Comparison of ENCODE assay signal across 25 mouse cellular contexts in the genomic region with DNA sequence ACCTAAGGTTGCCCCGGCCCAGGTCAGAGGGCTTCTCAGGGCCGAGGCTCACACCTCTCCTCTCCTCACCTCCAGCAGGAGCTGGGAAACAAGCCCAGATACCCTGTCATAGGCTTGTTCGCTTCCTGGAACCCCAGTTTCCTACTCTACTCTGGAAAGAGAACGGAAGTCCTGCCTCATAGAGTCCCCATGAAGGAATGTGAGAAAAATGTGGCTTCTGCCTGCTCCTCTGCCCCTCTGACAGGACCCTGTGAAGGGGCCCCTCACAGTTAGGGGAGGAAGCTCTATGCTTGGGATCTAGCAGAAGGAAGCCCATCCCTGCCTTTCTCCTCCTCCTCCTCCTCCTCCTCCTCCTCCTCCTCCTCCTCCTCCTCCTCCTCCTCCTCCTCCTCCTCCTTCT. TPM values are rescaled to one million over a fixed set of nuclear protein-coding genes. Genes with fewer than 3 reads are reported as not detected.
DNase-seq lines count a peak whose midpoint lies in the region; ATAC-seq and TF ChIP-seq lines count a peak whose summit lies in the region.
"Had no signal": no experiment of that assay in that cellular context is flagged by ENCODE, and none has a peak within 500 bp of the region (broad histone marks: within the 10 kb centered on the region; RNA-seq: fewer than 3 reads in every experiment).

No protein-coding gene starts in this region.

- 32% methylated on average over 4 of the region's 4 CpGs for WGBS in heart, embryonic 10.5 days
- 36% methylated on average over 4 of the region's 4 CpGs for WGBS in intestine, embryonic 15.5 days
- WGBS in intestine, embryonic 16.5 days, result 33% methylated on average over 4 of the region's 4 CpGs
- 22% methylated on average over 4 of the region's 4 CpGs for WGBS in lung, embryonic 14.5 days
- WGBS in stomach, embryonic 15.5 days, result 39% methylated on average over 4 of the region's 4 CpGs
- WGBS in stomach, postnatal 0 days, result 25% methylated on average over 4 of the region's 4 CpGs

- DNase-seq in heart, embryonic 10.5 days (ENCODE audit: low spot score), result no peak
- DNase-seq in heart, postnatal 10 days, result no peak
- peak; percentile 57 for DNase-seq in lung, embryonic 14.5 days
- DNase-seq in lung, postnatal 10 days, result no peak
- DNase-seq in stomach, postnatal 0 days (ENCODE audit: low spot score), result no peak
- DNase-seq: adrenal gland, adult 8-10 months; adrenal gland, postnatal 36 days; B cell, adult 2 months; cerebellum, adult 8-10 months; cerebellum, postnatal 14 days; embryo, embryonic 11 days; gastrocnemius, postnatal 36 days; heart, adult 11 months; heart, postnatal 36 days had no signal

- H3K27ac ChIP-seq in heart, embryonic 10.5 days, result peak overlapping the region; percentile 37; the same call in 1 of the 2 replicates
- 0 out of 2 replicates have a peak overlapping the region, but pooled peaks have one; percentile 13 for H3K27ac ChIP-seq in intestine, embryonic 15.5 days
- H3K27ac ChIP-seq in intestine, embryonic 16.5 days (ENCODE audit: low read length), result no peak overlapping the region
- peak overlapping the region; percentile 52; the same call in 1 of the 2 replicates for H3K27ac ChIP-seq in lung, embryonic 14.5 days (ENCODE audit: low read depth)
- peak overlapping the region; percentile 8; the same call in 1 of the 2 replicates for H3K27ac ChIP-seq in stomach, embryonic 15.5 days
- no peak overlapping the region for H3K27ac ChIP-seq in stomach, postnatal 0 days (replicated peaks)
- H3K27ac ChIP-seq: embryonic facial prominence, embryonic 12.5 days; forebrain, embryonic 15.5 days; heart, embryonic 15.5 days; hindbrain, embryonic 13.5 days had no signal

- no peak for TF ChIP-seq CTCF in lung, embryonic 14.5 days (IDR thresholded peaks at IDR 0.05; ENCODE audit: low read depth)
- no peak for TF ChIP-seq CTCF in stomach, postnatal 0 days (IDR thresholded peaks at IDR 0.05; ENCODE audit: low read depth)

- H3K4me1 ChIP-seq in heart, embryonic 10.5 days, result peaks cover 22% of the 10 kb centered on the region
- peaks cover 12% of the 10 kb centered on the region; the same call in 1 of the 2 replicates for H3K4me1 ChIP-seq in intestine, embryonic 15.5 days (replicated peaks)
- H3K4me1 ChIP-seq in intestine, embryonic 16.5 days (ENCODE audit: control insufficient read depth, insufficient read depth, low read length), result peaks cover 4% of the 10 kb centered on the region; the same call in 1 of the 2 replicates
- H3K4me1 ChIP-seq in lung, embryonic 14.5 days (ENCODE audit: insufficient read depth), result peaks cover 7% of the 10 kb centered on the region; the same call in 1 of the 2 replicates
- H3K4me1 ChIP-seq in stomach, embryonic 15.5 days, result peaks cover 12% of the 10 kb centered on the region
- 0 out of 2 replicates have a peak, but pooled peaks cover 2% of the 10 kb centered on the region for H3K4me1 ChIP-seq in stomach, postnatal 0 days (replicated peaks; ENCODE audit: control insufficient read depth, insufficient read depth)
- H3K4me1 ChIP-seq: embryonic facial prominence, embryonic 12.5 days; forebrain, embryonic 15.5 days had no signal

- ATAC-seq in intestine, embryonic 15.5 days, result no peak
- no peak for ATAC-seq in intestine, embryonic 16.5 days
- peak; percentile 36; the same call in 1 of the 2 replicates for ATAC-seq in lung, embryonic 14.5 days (ENCODE audit: insufficient read depth)
- no peak for ATAC-seq in stomach, embryonic 15.5 days (ENCODE audit: insufficient read depth, low FRiP score, low read depth)
- ATAC-seq in stomach, postnatal 0 days (ENCODE audit: low FRiP score, low TSS enrichment), result no peak
- ATAC-seq: CD4-positive, CD25-positive, alpha-beta regulatory T cell, adult 4 months; forebrain, embryonic 15.5 days had no signal

- H3K9me3 ChIP-seq in heart, embryonic 10.5 days, result no peaks in the 10 kb centered on the region
- H3K9me3 ChIP-seq in intestine, embryonic 15.5 days, result no peaks in the 10 kb centered on the region
- no peaks in the 10 kb centered on the region for H3K9me3 ChIP-seq in intestine, embryonic 16.5 days (ENCODE audit: control insufficient read depth, low read length)
- no peaks in the 10 kb centered on the region for H3K9me3 ChIP-seq in lung, embryonic 14.5 days (ENCODE audit: low read depth, low read length)
- H3K9me3 ChIP-seq in stomach, embryonic 15.5 days, result no peaks in the 10 kb centered on the region
- no peaks in the 10 kb centered on the region for H3K9me3 ChIP-seq in stomach, postnatal 0 days (ENCODE audit: control insufficient read depth, low read length)
- H3K9me3 ChIP-seq: embryonic facial prominence, embryonic 12.5 days; forebrain, embryonic 15.5 days; G1E; heart, embryonic 15.5 days; hindbrain, embryonic 13.5 days had no signal

- H3K27me3 ChIP-seq in heart, embryonic 10.5 days (ENCODE audit: insufficient read depth, poor library complexity, severe bottlenecking), result peaks cover 11% of the 10 kb centered on the region; the same call in 1 of the 2 replicates
- no peaks in the 10 kb centered on the region for H3K27me3 ChIP-seq in intestine, embryonic 15.5 days (replicated peaks)
- no peaks in the 10 kb centered on the region for H3K27me3 ChIP-seq in intestine, embryonic 16.5 days (replicated peaks; ENCODE audit: control insufficient read depth, insufficient read depth, low read length)
- no peaks in the 10 kb centered on the region for H3K27me3 ChIP-seq in lung, embryonic 14.5 days (ENCODE audit: insufficient read depth, low read length)
- no peaks in the 10 kb centered on the region for H3K27me3 ChIP-seq in stomach, embryonic 15.5 days (replicated peaks)
- H3K27me3 ChIP-seq in stomach, postnatal 0 days (ENCODE audit: control insufficient read depth, insufficient read depth, low read length), result no peaks in the 10 kb centered on the region
- H3K27me3 ChIP-seq: embryonic facial prominence, embryonic 12.5 days; forebrain, embryonic 15.5 days; heart, embryonic 15.5 days had no signal

- intact Hi-C loops in heart, postnatal 10 days (cut with DNase I), result no loop called here

- H3K9ac ChIP-seq in intestine, embryonic 15.5 days, result no peak overlapping the region
- H3K9ac ChIP-seq in intestine, embryonic 16.5 days (ENCODE audit: low read depth, low read length), result no peak overlapping the region
- no peak overlapping the region for H3K9ac ChIP-seq in lung, embryonic 14.5 days
- no peak overlapping the region for H3K9ac ChIP-seq in stomach, embryonic 15.5 days
- H3K9ac ChIP-seq in stomach, postnatal 0 days (ENCODE audit: low read length), result no peak overlapping the region
- H3K9ac ChIP-seq: embryonic facial prominence, embryonic 12.5 days; forebrain, embryonic 15.5 days; heart, embryonic 15.5 days; hindbrain, embryonic 13.5 days had no signal

- H3K4me3 ChIP-seq in heart, embryonic 10.5 days, result no peak overlapping the region
- H3K4me3 ChIP-seq in intestine, embryonic 15.5 days (replicated peaks), result no peak overlapping the region
- no peak overlapping the region for H3K4me3 ChIP-seq in intestine, embryonic 16.5 days (ENCODE audit: low read length)
- no peak overlapping the region for H3K4me3 ChIP-seq in lung, embryonic 14.5 days (ENCODE audit: low read depth, low read length)
- H3K4me3 ChIP-seq in stomach, embryonic 15.5 days (replicated peaks), result no peak overlapping the region
- H3K4me3 ChIP-seq in stomach, postnatal 0 days (ENCODE audit: low read depth, low read length), result no peak overlapping the region
- H3K4me3 ChIP-seq: embryonic facial prominence, embryonic 12.5 days; forebrain, embryonic 15.5 days; heart, embryonic 15.5 days; hindbrain, embryonic 13.5 days had no signal

- no peak for TF ChIP-seq EP300 in stomach, postnatal 0 days (optimal IDR thresholded peaks at IDR 0.05)

- no peaks in the 10 kb centered on the region for H3K36me3 ChIP-seq in heart, embryonic 10.5 days
- no peaks in the 10 kb centered on the region for H3K36me3 ChIP-seq in intestine, embryonic 15.5 days
- H3K36me3 ChIP-seq in intestine, embryonic 16.5 days (ENCODE audit: control insufficient read depth, insufficient read depth, low read length), result no peaks in the 10 kb centered on the region
- no peaks in the 10 kb centered on the region for H3K36me3 ChIP-seq in lung, embryonic 14.5 days (ENCODE audit: insufficient read depth)
- no peaks in the 10 kb centered on the region for H3K36me3 ChIP-seq in stomach, embryonic 15.5 days
- no peaks in the 10 kb centered on the region for H3K36me3 ChIP-seq in stomach, postnatal 0 days (ENCODE audit: control insufficient read depth, insufficient read depth, low read length)
- H3K36me3 ChIP-seq: embryonic facial prominence, embryonic 12.5 days; forebrain, embryonic 15.5 days; G1E; heart, embryonic 15.5 days; hindbrain, embryonic 13.5 days had no signal

- H3K4me2 ChIP-seq in intestine, embryonic 15.5 days (replicated peaks), result no peak overlapping the region
- H3K4me2 ChIP-seq in intestine, embryonic 16.5 days (ENCODE audit: low read depth, low read length), result no peak overlapping the region
- no peak overlapping the region for H3K4me2 ChIP-seq in lung, embryonic 14.5 days
- H3K4me2 ChIP-seq in stomach, embryonic 15.5 days, result no peak overlapping the region
- no peak overlapping the region for H3K4me2 ChIP-seq in stomach, postnatal 0 days (replicated peaks; ENCODE audit: low read depth)
- H3K4me2 ChIP-seq: embryonic facial prominence, embryonic 12.5 days; forebrain, embryonic 15.5 days; heart, embryonic 15.5 days; hindbrain, embryonic 13.5 days had no signal

RNA-seq across cellular contexts. Expression of gene Pald1, which starts 9.3 kb away (rescaled TPM):
- 34.2 and 40.8 TPM in 2 replicates for polyA plus RNA-seq in heart, embryonic 10.5 days (2016; fragmentation: Nextera tagmentation; extraction: Ambion mirVana)
- 10 to 100 TPM; 43.3 to 44.7 TPM for total RNA-seq in heart, postnatal 10 days (2021)
- 14.5 and 16.3 TPM in 2 replicates for polyA plus RNA-seq in intestine, embryonic 15.5 days (2015; fragmentation: Nextera tagmentation; extraction: Ambion mirVana)
- 13.2 and 15.0 TPM in 2 replicates for polyA plus RNA-seq in intestine, embryonic 16.5 days (2015; fragmentation: Nextera tagmentation; extraction: Ambion mirVana)
- 44.1 and 47.5 TPM in 2 replicates for polyA plus RNA-seq in lung, embryonic 14.5 days (2014; fragmentation: Nextera tagmentation; extraction: Ambion mirVana)
- 16.9 and 18.7 TPM in 2 replicates for polyA plus RNA-seq in stomach, embryonic 15.5 days (2015; fragmentation: Nextera tagmentation; extraction: Ambion mirVana)
- 5.6 and 5.7 TPM in 2 replicates for polyA plus RNA-seq in stomach, postnatal 0 days (2015; fragmentation: Nextera tagmentation; extraction: Ambion mirVana)
- total RNA-seq: G1E had no signal
- polyA plus RNA-seq: CD4-positive, CD25-positive, alpha-beta regulatory T cell, adult 4 months had no signal

RNA-seq across cellular contexts. Expression of gene Nodal, which starts 25.2 kb away (rescaled TPM):
- polyA plus RNA-seq in heart, embryonic 10.5 days (2016; fragmentation: Nextera tagmentation; extraction: Ambion mirVana), result 0.28 TPM in 1 of 2 replicates, not detected in the other
- total RNA-seq in heart, postnatal 10 days (2021), result under 1 TPM; 0.25 to 0.41 TPM
- 0.09 and 0.20 TPM in 2 replicates for polyA plus RNA-seq in intestine, embryonic 15.5 days (2015; fragmentation: Nextera tagmentation; extraction: Ambion mirVana)
- polyA plus RNA-seq in intestine, embryonic 16.5 days (2015; fragmentation: Nextera tagmentation; extraction: Ambion mirVana), result 0.15 and 0.16 TPM in 2 replicates
- polyA plus RNA-seq in lung, embryonic 14.5 days (2014; fragmentation: Nextera tagmentation; extraction: Ambion mirVana), result 0.08 TPM in 2 replicates
- polyA plus RNA-seq in stomach, embryonic 15.5 days (2015; fragmentation: Nextera tagmentation; extraction: Ambion mirVana), result 0.15 and 0.18 TPM in 2 replicates
- polyA plus RNA-seq in stomach, postnatal 0 days (2015; fragmentation: Nextera tagmentation; extraction: Ambion mirVana), result 0.05 TPM in 1 of 2 replicates, not detected in the other
- total RNA-seq: adrenal gland, adult 8-10 months; adrenal gland, postnatal 36 days; common myeloid progenitor, adult 5-6 weeks; G1E had no signal
- polyA plus RNA-seq: CD4-positive, CD25-positive, alpha-beta regulatory T cell, adult 4 months; forebrain, embryonic 11.5 days; G1E; hindbrain, embryonic 13.5 days had no signal

RNA-seq across cellular contexts. Expression of gene Eif4ebp2, which starts 59.9 kb away (rescaled TPM):
- polyA plus RNA-seq in heart, embryonic 10.5 days (2016; fragmentation: Nextera tagmentation; extraction: Ambion mirVana), result 51.2 and 53.1 TPM in 2 replicates
- 10 to 100 TPM; 89.5 to 93.7 TPM for total RNA-seq in heart, postnatal 10 days (2021)
- 74.4 and 80.6 TPM in 2 replicates for polyA plus RNA-seq in intestine, embryonic 15.5 days (2015; fragmentation: Nextera tagmentation; extraction: Ambion mirVana)
- 59.6 and 64.1 TPM in 2 replicates for polyA plus RNA-seq in intestine, embryonic 16.5 days (2015; fragmentation: Nextera tagmentation; extraction: Ambion mirVana)
- polyA plus RNA-seq in lung, embryonic 14.5 days (2014; fragmentation: Nextera tagmentation; extraction: Ambion mirVana), result 53.8 and 57.4 TPM in 2 replicates
- 72.3 and 77.5 TPM in 2 replicates for polyA plus RNA-seq in stomach, embryonic 15.5 days (2015; fragmentation: Nextera tagmentation; extraction: Ambion mirVana)
- polyA plus RNA-seq in stomach, postnatal 0 days (2015; fragmentation: Nextera tagmentation; extraction: Ambion mirVana), result 41.5 and 47.7 TPM in 2 replicates

Comparison
In these comparisons a context has a peak if more than half of its experiments do, and no peak if none do; other contexts are left out.
1. H3K27ac ChIP-seq: peak in heart, embryonic 10.5 days (single experiment), intestine, embryonic 15.5 days (single experiment), lung, embryonic 14.5 days (single experiment) and stomach, embryonic 15.5 days (single experiment); none in intestine, embryonic 16.5 days (single experiment) and stomach, postnatal 0 days (single experiment).